Mouse (Mus musculus) layer of hippocampus, postnatal 36 days (tissue): ENCODE data around the gene Commd8. TPM values are rescaled to one million over a fixed set of nuclear protein-coding genes. Genes with fewer than 3 reads are reported as not detected.

ENCODE experiments used
- DNase-seq, 2 experiments: peaks; one replicate each; pipeline ENCODE4 v3.0.0; 2022
- total RNA-seq, 2 experiments: library from RNA; stranded (reverse); gene quantifications; 2 replicates each; pipeline ENCODE4 v1.2.3; 2021

Gene Commd8
- total RNA-seq = 100 to 1,000 TPM; 114 to 115 TPM

DNA sequence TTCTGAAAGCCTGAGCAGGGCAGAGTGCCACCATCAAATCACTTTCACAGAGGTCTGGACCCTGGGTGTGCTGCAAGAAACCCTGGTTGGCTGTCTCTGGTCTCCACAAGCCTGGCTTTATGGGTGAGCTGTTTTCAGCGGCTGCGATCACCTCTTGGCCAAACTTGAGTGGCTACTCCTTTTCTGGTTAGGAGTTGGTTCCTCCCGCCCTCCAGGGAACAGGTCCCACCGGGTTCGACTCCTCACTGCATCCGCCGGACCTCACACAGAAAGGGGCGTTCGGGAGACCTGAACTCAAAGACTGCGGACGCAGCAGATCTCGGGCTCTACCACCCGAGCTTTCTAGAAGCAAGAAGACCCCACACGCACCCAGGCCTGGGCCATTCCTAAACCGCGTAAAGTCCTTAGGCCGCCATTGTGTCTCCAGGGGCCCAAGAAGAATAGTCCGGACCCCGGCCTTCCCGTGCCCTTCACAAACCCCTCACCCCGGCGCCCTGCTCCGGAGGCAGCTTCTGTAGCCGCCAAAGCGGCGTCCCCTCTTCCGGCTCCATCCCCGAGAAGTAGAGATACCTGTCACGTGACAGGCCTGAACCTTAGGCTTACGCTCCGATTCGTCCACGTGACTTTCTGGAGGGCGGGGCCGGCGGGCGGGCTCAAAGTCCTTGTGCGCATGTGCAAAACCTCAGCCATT, at the start of gene Commd8:
TSS of gene Commd8 (minus strand) at position 596 of the 691 bp plus-strand sequence.
- peak; percentile 91 to 92 for DNase-seq

DNA sequence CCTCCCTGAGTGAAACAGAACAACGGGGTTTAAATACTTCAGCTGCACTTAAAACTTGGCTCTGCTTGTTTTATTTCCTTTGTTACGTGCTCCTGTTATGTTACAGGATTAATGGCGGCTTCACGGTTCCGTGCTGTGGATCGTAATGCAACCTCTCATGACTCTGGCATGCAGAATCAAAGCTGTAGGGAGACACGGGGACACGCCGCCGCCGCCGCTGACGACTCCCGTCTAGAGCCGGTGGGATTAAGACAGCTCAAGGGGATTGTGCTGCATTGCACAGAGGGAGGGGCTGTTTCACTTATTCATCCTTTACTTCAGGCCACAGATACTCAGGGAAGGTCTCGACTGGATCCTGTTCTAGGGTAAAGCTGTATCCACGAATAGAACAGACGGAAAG, 43.8 kb upstream of the Commd8 start:
- DNase-seq = no peak

DNA sequence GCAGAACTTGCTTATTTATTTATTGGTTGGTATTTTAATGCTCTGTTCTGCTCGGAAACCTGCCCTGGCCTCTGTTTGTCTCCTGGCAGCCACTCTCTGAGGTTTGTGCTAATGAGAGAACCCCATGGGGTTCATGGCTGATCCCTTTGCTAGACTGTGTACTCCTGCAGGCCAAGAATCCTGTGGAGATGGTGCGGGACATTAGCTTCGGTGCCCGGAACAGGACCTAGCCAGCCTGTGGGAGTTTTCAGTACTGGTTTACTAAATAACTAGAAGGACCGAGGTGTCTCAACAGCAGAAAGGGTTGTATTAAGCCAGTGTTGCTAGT, 42.8 kb upstream of the Commd8 start:
- no peak for DNase-seq

DNA sequence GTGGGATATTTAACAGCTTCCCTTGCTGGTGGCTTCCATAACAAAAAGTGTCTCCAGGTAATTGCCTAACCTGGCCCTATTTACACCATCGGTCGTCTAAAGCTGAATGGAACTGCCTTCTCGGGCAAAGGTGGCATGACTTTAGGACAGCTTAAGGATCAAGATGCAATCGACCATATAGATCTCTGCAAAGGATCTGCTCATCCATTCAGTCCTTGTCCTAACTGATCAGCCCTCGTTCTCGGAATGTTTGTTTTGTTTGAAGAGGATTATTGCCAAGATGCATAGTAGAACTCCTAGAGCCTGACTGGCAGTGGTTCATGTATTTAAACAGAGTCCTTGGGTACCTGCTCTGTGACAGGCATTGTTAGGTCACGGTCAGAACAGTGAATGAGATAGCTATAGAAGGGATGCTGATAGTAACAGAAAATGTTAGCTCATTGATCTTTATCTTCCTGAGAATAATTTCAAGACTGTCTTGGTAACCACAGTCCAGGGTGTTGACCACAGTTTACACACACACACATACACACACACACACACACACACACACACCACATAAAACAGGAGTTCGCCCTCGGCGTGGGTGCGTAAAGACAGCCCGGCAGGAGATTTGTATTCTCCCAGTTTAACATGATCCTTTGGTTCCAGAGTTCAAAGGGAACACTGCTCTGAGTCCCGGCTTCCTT, 42.3 kb upstream of the Commd8 start:
- no peak for DNase-seq

DNA sequence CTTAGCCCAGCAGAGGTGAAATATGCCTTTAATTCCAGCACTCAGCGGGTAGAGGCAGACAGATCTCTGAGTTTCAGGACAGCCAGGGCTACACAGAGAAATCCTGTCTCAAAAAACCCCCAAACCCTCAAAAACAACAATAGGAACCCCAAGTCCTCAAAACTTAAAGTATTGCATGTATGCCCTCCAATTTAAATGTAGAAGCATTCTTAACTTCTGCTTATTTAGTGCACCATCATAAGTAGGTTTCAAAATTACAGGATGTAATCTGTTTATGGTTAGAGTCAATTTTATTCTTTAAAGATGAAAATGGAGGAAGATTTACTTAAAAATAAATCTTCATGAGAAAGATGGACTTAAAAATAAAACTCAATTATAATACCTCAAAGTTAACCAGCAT, 40.5 kb upstream of the Commd8 start:
- no peak for DNase-seq

DNA sequence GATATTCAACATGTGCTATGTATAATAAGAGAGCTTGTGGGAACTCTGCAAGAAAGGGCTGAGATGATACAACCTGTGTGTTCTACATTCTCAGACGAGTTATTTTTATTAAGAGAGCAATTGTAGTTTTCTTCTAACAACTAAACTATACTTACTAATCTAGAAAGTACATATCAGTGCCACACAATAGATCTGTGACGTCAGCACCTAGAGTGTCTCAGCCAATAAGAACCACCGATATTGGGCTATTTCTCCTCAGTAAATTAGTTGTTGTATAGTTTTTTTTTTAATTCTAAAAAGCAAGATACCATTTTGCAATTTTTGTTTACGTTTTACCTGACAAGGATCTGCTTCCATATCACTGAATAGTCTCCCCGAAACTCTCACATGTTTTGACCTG, 37.3 kb upstream of the Commd8 start:
- DNase-seq = no peak

DNA sequence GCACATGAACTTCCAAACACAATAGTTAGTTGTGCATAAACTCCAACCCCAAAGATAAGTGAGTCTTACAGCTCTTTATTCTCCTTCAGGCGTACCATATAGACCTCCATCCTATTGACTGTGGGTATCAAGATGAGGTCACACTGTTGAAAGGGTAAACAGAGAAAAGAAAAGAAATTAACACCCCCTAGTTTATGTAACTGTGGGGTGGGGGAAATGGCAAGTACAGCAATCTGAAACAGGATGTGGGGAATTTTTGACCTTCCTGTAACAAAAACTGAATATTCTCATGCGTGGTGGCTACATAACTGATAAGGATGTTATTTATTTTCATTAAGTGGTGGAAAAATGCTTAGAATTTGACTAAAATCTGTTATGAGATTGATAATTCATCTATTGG, 36.5 kb upstream of the Commd8 start:
- no peak for DNase-seq

DNA sequence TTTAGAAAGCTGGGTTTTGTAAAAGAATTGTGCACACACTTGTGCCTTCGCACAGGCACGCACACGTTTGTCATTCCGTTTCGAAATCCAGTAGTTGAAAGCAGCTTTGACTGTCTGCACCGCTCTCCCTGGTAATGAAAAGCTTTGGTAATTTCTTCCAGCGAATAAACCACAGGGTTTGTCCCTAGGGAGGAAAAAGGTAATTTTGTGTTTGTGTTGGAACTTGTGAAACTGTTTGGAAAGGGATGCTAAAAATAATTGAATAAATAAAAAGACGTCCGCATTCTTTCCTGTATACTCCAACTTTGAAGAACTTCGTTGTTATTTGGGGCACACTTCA, 35.7 kb upstream of the Commd8 start:
- no peak for DNase-seq

DNA sequence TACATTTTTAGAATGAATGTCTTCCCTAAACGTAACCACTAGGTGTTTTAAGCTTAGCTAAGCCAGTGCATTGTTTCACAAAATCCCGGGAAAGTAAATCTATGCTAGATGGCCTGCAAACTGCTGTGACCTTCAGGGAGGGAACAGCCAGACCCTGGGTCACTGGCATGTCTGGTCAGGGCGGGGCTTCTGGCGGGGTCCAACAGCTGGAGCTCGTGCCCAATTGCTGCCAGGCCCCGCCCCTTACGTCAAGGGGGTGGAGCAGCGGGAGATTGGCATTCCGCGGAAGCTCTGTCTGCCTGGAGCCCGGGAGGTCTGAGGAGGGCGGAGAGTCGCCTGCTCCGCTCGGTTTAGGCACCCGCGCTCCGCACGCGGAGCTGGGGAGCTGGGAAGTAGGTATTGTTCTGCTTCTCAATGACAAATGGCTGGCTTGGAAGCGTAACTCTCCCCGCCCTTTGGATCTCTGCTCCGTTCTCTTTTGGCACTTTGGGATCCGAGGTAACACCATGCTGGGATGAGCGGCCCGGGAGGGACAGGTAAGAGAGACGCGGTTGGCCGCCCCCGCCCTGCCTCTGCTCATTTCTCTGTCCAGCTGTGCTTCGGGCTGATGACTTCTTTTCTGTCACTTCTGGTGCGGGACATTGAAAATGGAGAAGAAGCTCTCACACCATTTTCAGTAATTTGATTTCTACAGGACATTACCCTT, 35.2 kb upstream of the Commd8 start:
- peak; percentile 83 to 85 for DNase-seq

DNA sequence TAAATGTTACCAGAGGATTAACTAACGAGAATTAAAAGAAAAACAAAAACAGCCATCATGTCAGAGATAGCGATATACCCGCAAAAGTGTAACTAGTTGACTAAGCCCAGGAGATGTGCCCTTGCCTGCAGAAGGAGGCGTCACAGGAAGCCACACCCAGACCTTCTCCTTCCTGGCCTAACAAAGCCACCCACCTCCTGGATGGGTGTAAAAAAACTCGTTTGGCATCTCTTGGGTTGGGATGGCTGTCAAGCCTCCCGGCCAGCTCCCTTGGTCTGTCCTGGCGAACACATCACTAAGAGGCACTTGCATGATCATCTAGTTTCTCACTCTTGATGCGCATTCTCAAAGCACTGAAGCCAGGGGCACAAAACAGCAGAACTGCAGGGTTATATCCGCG, 34.0 kb upstream of the Commd8 start:
- no peak for DNase-seq

DNA sequence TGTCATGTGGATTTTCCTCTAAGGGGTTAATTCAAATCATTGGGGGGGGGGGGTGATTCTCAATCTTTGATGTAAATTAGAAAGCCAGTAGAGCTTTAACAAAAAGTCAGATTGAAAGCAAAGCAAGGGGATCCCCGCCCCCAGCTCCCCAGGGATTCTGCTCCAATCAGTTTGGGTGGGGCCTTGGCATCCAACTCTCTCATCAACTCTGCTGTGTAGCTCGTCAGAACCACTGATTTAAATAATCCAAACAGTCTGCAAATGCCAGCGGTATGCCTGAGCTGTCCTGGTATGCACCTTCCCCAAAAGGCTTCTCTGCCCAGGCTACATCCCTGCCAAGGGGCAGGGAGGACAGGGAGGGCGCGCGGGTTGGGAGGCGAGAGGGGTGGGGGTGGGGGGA, 33.6 kb upstream of the Commd8 start:
- DNase-seq = no peak

DNA sequence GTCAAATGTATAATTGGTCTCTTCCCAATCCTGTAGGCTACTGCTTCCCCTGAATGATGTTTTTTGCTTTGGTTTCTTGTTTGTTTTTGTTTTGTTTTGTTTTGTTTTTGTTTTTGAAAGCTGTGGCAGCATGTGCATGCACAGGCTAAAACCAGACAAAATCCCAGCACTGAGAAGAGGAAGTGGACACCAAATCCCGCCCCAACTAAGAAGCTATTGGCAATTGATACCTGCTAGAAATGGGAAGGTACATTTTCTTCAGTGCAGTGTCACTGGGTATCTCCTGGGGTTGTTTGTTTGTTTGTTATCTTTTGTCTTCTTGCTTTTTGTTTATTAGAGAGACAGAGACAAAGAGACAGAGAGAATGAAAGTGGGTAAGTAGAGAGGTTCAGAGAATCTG, 27.5 kb upstream of the Commd8 start:
- no peak for DNase-seq

DNA sequence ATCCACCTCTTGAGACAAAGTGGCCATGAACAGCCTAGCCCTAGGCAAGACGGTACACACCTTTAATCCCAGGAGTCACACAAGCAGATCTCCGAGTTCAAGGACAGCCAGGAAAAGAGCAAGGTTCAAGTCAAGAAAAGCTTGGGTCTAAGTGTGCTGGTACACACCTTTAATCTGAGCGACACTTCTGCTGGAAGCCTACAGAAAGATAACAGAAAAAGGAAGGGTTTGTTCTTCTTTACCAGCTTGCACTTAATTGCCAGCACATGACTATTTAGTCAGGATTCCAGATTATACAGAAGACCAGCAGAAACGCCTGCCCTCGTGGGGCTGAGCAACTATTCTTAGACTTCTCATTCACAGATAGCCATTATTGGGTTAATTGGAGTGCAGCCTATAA, 23.9 kb upstream of the Commd8 start:
- DNase-seq = no peak

DNA sequence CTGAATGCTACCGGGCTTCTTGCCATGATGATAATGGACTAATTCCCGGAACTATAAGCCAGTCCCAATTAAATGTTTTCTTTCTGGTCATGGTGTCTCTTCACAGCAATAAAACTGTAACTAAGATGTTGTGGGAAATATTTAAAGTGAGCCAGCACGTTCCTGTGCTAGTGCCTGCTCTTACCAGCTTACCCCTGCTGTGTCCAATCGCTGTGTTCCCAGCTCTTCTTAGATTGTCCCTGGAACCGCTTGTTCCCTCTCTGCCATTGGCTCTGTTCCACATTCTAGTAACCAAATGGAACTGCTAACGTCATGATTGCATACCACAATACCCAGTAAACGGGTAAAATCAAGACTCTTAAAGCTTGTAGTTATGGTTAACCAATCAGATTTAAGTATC, 23.2 kb upstream of the Commd8 start:
- no peak for DNase-seq

DNA sequence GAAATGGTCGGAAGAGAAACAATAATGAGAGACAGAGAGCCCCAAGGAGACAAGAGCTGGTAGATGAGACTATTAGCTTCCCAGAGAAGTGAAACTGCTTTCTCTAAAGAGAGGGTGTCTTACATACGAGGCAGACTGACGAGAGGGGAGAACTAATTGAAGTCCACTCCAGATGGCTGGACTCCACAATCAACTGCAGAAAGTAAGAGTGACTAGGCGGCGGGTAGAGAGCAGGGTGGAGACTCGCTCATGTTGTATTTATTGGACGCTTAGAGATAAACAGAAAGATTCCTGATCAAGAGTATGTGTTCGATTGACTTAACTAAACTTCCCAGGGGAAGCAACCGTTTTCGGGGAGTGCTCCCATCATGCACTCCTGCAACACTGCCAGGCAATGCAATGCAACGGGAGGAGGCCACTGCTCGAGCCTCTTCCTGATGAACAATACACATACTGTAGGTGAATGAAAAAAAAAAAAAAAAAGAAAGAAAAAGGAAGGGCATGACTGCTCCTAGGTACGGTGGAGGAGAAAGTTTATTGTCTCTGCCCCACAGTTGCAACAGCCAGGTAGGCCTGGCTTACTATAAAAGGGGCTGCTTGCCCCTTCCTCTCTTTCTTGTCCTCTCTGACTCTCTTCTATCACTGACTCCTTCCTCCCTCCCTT, 16.6 kb upstream of the Commd8 start:
- DNase-seq = no peak

DNA sequence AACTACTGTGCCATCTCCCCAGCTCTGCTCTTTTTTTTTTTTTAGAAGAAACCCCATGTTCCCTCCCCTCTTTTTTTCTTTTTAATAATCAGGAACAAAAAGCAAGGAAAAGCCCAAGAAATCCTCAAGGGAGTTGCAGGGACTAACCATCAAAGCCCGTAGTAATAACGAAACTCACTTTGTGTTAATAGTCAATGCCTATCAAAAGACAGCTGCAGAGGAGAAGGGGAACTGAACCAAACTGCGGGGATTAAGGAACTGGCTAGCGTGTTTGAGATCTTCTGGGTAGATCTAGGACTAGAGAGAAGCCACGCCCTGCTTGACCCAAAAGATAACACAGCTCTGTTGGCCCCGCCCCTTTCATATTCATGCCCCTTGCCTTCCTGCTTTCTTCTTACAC, 15.9 kb upstream of the Commd8 start:
- DNase-seq = no peak

DNA sequence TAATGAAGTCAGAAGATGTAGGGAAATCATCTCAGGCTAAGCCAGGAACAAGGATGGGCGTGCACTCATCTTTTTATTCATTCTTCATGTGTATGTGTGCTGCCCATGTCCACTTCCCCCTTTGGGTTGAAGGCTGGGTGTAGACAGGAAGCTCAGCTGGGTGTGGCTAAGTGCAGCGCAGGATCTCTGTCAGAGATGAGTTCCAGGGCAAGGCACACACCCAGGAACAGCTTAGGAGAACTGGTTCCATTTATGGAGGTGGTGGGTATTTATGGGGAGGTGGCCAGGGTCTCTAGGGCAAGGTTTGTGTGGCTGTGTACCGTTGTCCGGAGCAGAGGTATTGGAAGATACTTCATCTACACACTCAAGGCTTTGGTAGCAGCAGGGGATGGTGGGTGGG, 14.8 kb upstream of the Commd8 start:
- no peak for DNase-seq

DNA sequence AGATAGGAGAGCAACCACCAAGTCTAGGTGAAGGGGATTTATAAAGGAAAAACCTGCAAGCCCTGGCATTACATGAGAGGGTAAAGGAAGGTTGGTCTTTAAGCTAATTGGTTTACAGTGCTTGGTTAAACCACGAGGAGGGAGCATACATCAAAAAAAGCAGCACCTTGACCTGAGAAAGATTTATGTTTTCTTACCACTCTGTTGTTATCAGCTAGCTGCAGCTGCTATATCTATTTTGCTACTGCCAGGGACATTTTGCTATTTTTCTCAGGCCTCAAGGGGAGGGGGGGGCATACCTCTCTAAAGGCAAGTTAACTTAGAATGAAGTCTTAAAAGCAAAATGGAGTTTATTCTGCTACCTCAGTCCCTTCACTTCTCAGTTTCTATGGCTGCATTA, 13.2 kb upstream of the Commd8 start:
- DNase-seq = no peak

DNA sequence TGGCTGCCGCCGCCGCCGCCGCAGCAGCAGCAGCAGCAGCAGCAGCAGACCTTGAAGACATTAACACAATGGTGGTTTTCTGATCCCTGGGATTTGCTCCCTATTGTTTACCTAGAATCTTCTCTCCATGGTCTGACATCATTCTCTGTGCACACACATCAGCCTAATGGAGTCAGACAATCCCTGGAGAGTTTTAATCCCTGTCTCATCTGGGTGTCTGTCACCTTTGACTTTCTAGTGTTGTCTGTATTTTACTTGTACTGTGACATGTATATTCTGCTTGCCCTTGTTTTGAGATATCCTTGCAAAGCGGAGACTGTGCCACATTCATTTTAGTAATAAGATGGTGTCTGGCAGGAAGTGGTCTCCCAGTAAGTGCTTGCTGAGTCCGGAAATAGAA, 7.5 kb upstream of the Commd8 start:
- no peak for DNase-seq

DNA sequence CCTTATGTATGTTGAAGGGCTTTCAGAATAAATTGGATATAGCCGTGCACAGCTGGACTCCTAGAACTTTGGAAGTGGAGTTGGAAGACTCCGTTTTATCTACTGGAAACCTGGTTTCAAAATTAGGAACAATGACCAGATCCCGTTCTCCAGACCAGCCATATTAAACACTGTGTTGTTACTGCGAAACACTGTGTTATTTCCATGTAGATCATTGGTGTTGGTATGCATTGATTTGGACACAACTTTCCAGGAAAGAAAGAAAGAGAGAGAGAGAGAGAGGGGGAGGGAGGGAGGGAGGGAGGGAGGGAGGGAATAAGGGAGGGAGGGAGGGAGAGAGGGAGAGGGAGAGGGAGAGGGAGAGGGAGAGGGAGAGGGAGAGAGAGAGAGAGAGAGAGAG, 7.1 kb upstream of the Commd8 start:
- no peak for DNase-seq

DNA sequence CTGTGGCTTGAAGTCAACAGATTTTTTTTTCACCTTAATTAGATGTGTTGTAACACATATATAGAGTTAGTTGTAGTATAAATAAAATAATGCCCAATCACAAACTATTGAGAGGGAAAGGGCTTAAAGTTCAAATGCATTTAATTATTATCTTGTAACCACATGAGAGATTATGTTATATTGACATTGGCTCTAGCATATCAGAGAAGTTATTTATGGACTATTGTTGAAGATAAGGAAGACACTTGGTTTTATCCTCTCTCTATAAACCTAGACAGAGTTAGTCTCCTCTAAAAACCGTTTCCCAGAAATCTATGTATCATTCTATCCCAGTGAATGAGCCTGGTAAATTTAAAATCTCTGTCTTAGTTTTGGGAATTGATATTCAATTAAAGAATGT, 5.5 kb upstream of the Commd8 start:
- DNase-seq = no peak

DNA sequence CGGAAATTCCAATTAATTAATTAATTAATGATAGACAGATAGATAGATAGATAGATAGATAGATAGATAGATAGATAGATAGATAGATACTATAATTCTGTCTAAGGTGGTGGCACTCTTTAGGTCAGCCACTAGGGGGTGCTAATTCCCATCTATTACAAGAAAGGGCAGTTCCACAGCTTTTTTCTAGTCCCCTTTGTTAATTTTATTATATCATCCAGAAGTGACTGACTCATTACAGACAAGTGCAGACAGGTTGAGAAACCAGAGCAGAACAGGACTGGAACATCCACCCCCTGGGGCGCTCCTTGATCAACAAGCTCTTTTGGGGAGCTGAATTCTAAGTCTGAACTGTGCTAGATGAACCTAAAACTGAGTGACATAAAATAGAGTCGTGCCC, 4.7 kb upstream of the Commd8 start:
- no peak for DNase-seq

DNA sequence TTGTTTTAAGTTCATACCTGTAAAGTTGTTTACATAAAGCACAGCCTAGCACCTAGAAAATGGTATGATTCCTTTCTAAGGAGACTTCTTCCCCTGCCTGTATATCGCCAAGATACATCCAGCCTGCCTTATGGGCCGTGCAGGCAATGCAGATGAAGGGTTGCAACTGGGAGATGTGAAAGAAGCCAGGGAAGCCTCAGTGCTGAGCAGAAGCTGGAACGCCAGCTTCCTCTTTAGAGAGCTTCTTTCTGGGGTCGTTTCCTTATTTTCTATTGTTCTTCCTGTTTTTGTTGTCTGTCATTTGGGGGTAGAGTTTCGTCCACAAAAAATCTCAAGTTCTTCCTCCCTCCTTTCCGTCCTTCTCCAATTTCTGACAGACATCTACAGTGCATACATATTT, 2.1 kb upstream of the Commd8 start:
- DNase-seq = no peak

DNA sequence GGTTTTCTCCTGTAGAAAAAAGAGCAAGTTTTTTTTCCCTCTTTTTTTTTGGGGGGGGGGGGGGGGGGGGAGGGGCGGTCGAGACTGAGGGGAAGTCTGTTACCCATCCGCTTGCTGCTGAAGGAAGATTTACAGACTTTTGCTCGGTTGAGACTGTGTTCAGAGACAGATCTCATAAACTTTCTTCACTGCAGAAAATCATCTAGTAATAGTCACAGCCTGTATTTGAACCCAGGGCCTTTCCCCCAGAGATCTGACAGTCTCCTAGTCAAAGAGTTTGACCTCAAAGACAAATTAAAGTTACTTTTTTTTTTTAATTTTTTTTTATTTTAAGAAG, 264 bp upstream of the Commd8 start:
- no peak for DNase-seq
